26 mouse cellular contexts compared by ENCODE assay signal in the genomic region with DNA sequence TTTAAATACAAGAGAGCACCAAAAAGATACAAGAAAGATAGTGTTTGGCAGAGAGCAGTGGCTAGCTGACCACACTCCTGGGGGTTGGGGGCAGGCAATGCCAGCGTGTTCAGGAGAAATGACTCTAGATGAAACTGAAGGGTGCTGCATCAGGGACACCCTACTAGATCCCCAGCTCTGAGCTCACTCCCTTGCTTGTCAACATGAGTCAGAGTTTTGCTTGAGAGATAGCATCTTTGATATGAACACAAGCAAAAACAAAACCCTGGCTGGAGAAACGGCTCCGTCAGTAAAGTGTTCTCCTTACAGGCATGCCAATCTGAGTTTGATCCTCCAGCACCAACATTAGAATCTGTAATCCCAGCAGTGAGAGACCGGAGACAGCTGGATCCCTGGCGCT.
"Had no signal": no experiment of that assay in that cellular context is flagged by ENCODE, and none has a peak within 500 bp of the region (broad histone marks: within the 10 kb centered on the region; RNA-seq: fewer than 3 reads in every experiment).

No protein-coding gene starts in this region.

- DNase-seq: kidney, adult 11 months; kidney, adult 8-10 months; kidney, postnatal 10 days; kidney, postnatal 36 days; liver; lung, adult 18-20 months; lung, postnatal 10 days; lung, postnatal 36 days; right cerebral cortex, adult 18-20 months; right cerebral cortex, postnatal 14 days; right cerebral cortex, postnatal 4 days; thymus, adult 2 months; thymus, postnatal 14 days; thymus, postnatal 4 days had no signal

- H3K4me2 ChIP-seq: kidney, embryonic 15.5 days; limb, embryonic 13.5 days; liver, embryonic 12.5 days; liver, embryonic 15.5 days; lung, embryonic 15.5 days; midbrain, embryonic 15.5 days; neural tube, embryonic 12.5 days; neural tube, embryonic 15.5 days had no signal

- ATAC-seq: liver, embryonic 12.5 days; midbrain, embryonic 15.5 days had no signal

- H3K4me3 ChIP-seq: kidney, embryonic 15.5 days; limb, embryonic 10.5 days; limb, embryonic 13.5 days; liver, embryonic 12.5 days; liver, embryonic 15.5 days; lung, embryonic 15.5 days; megakaryocyte, embryonic 14.5 days; midbrain, embryonic 10.5 days; midbrain, embryonic 15.5 days; neural tube, embryonic 12.5 days; neural tube, embryonic 15.5 days had no signal

- H3K9me3 ChIP-seq: kidney, embryonic 15.5 days; limb, embryonic 10.5 days; limb, embryonic 13.5 days; liver, embryonic 15.5 days; lung, embryonic 15.5 days; midbrain, embryonic 10.5 days; midbrain, embryonic 15.5 days; neural tube, embryonic 12.5 days; neural tube, embryonic 15.5 days had no signal

- H3K27ac ChIP-seq: kidney, embryonic 15.5 days; limb, embryonic 10.5 days; limb, embryonic 13.5 days; liver, embryonic 12.5 days; liver, embryonic 15.5 days; lung, embryonic 15.5 days; midbrain, embryonic 10.5 days; midbrain, embryonic 15.5 days; neural tube, embryonic 12.5 days; neural tube, embryonic 15.5 days; stomach, postnatal 0 days had no signal

- H3K4me1 ChIP-seq: kidney, embryonic 15.5 days; limb, embryonic 10.5 days; limb, embryonic 13.5 days; liver, embryonic 12.5 days; liver, embryonic 15.5 days; lung, embryonic 15.5 days; megakaryocyte, embryonic 14.5 days; midbrain, embryonic 15.5 days; neural tube, embryonic 12.5 days had no signal

- H3K27me3 ChIP-seq: kidney, embryonic 15.5 days; liver, embryonic 12.5 days; liver, embryonic 15.5 days; lung, embryonic 15.5 days; megakaryocyte, embryonic 14.5 days; midbrain, embryonic 15.5 days; neural tube, embryonic 12.5 days; neural tube, embryonic 15.5 days had no signal

- H3K36me3 ChIP-seq: kidney, embryonic 15.5 days; limb, embryonic 10.5 days; limb, embryonic 13.5 days; liver, embryonic 12.5 days; liver, embryonic 15.5 days; lung, embryonic 15.5 days; midbrain, embryonic 10.5 days; midbrain, embryonic 15.5 days; neural tube, embryonic 12.5 days; neural tube, embryonic 15.5 days had no signal

- H3K9ac ChIP-seq: kidney, embryonic 15.5 days; limb, embryonic 13.5 days; liver, embryonic 12.5 days; liver, embryonic 15.5 days; lung, embryonic 15.5 days; midbrain, embryonic 15.5 days; neural tube, embryonic 12.5 days; neural tube, embryonic 15.5 days had no signal
